In genomic region chr4:98563506-98564195, GRCm38 (mm10) we compare ENCODE assay signal across 9 mouse cellular contexts.
A peak's percentile ranks its signal among the peaks of the same experiment; 100 is the strongest.
DNase-seq lines count a peak whose midpoint lies in the region; ATAC-seq and TF ChIP-seq lines count a peak whose summit lies in the region.
"Had no signal": no experiment of that assay in that cellular context is flagged by ENCODE, and none has a peak within 500 bp of the region (broad histone marks: within the 10 kb centered on the region; RNA-seq: fewer than 3 reads in every experiment).

No protein-coding gene starts in this region.

- WGBS in embryonic facial prominence, embryonic 15.5 days = 60% methylated on average over 10 of the region's 10 CpGs

- H3K36me3 ChIP-seq in embryonic facial prominence, embryonic 15.5 days = no peaks in the 10 kb centered on the region

- intact Hi-C loops in gastrocnemius, adult 2 months (cut with DNase I) = no loop called here
- intact Hi-C loops in heart, postnatal 10 days (cut with DNase I) = loop anchor here (5.0 kb wide), 1 partner anchor 49 kb away; no protein-coding TSS in a partner anchor

- H3K4me3 ChIP-seq in gastrocnemius, adult 2 months = no peak overlapping the region
- H3K4me3 ChIP-seq in embryonic facial prominence, embryonic 15.5 days (replicated peaks) = no peak overlapping the region
- no peak overlapping the region for H3K4me3 ChIP-seq in layer of hippocampus, adult 2 months

- peak overlapping the region; percentile 40; the same call in 1 of the 2 replicates for H3K27ac ChIP-seq in gastrocnemius, adult 2 months
- 0 out of 2 replicates have a peak overlapping the region, but pooled peaks have one; percentile 22 for H3K27ac ChIP-seq in embryonic facial prominence, embryonic 15.5 days (replicated peaks)
- no peak overlapping the region for H3K27ac ChIP-seq in layer of hippocampus, adult 2 months

- DNase-seq in gastrocnemius, adult 2 months = peak; percentile 54
- DNase-seq in gastrocnemius, postnatal 10 days = no peak
- peak; percentile 69 to 82 for DNase-seq in heart, postnatal 10 days
- DNase-seq in lung, postnatal 10 days = peak; percentile 35
- DNase-seq in B cell, adult 2 months = no peak
- DNase-seq in layer of hippocampus, adult 9-11 months = no peak
- DNase-seq in layer of hippocampus, adult 2 months (ENCODE audit: low spot score in 2 of 2) = no peak

- no peaks in the 10 kb centered on the region for H3K9me3 ChIP-seq in embryonic facial prominence, embryonic 15.5 days (replicated peaks)

- ATAC-seq in embryonic facial prominence, embryonic 15.5 days (ENCODE audit: insufficient number of reproducible peaks, low FRiP score, low TSS enrichment, low read depth) = no peak; the same call in 1 of the 2 replicates
- ATAC-seq: CD4-positive, CD25-positive, alpha-beta regulatory T cell, adult 4 months had no signal

- peaks cover 8% of the 10 kb centered on the region; the same call in 1 of the 2 replicates for H3K4me1 ChIP-seq in embryonic facial prominence, embryonic 15.5 days

- H3K27me3 ChIP-seq in embryonic facial prominence, embryonic 15.5 days = no peaks in the 10 kb centered on the region

- H3K9ac ChIP-seq in embryonic facial prominence, embryonic 15.5 days = no peak overlapping the region

- H3K4me2 ChIP-seq in embryonic facial prominence, embryonic 15.5 days (replicated peaks) = no peak overlapping the region

- TF ChIP-seq CTCF in gastrocnemius, adult 2 months (IDR thresholded peaks at IDR 0.05) = no peak
- no peak for TF ChIP-seq CTCF in layer of hippocampus, adult 2 months (conservative IDR thresholded peaks at IDR 0.05)

Comparison
In these comparisons a context has a peak if more than half of its experiments do, and no peak if none do; other contexts are left out.
1. DNase-seq: peak in gastrocnemius, adult 2 months (single experiment), heart, postnatal 10 days (2 of 2) and lung, postnatal 10 days (single experiment); none in gastrocnemius, postnatal 10 days (single experiment), B cell, adult 2 months (0 of 2), layer of hippocampus, adult 9-11 months (single experiment) and layer of hippocampus, adult 2 months (0 of 2).